Mouse (Mus musculus): Measurements from ENCODE around the gene 1700012B09Rik. TPM values are rescaled to one million over a fixed set of nuclear protein-coding genes. Genes with fewer than 3 reads are reported as not detected.
A peak's percentile ranks its signal among the peaks of the same experiment; 100 is the strongest.

1700012B09Rik gene
- total RNA-seq, 1 experiment from 2014 or later = not detected

- ATAC-seq (replicated peaks in 1 of 2; ENCODE audit: insufficient read depth in 1 of 2, low FRiP score in 2 of 2, low TSS enrichment in 1 of 2, low read depth in 1 of 2, poor library complexity in 2 of 2, severe bottlenecking in 2 of 2) = 0 out of 4 replicates have a peak, but pooled peaks have one; percentile 3 to 4
Measured at GRCm38 (mm10) chr9:14750901-14751502, 19.8 kb downstream of the 1700012B09Rik start.

- ATAC-seq (replicated peaks in 1 of 2; ENCODE audit: insufficient read depth in 1 of 2, low FRiP score in 2 of 2, low TSS enrichment in 1 of 2, low read depth in 1 of 2, poor library complexity in 2 of 2, severe bottlenecking in 2 of 2) = no peak
Measured at GRCm38 (mm10) chr9:14740151-14740924, 30.5 kb downstream of the 1700012B09Rik start, which contains the start of gene Piwil4. TSS of gene Piwil4 (minus strand) at chr9:14740733.

- ATAC-seq (replicated peaks in 1 of 2; ENCODE audit: insufficient read depth in 1 of 2, low FRiP score in 2 of 2, low TSS enrichment in 1 of 2, low read depth in 1 of 2, poor library complexity in 2 of 2, severe bottlenecking in 2 of 2) = peak; percentile 37 to 71; a peak in 3 of 4 replicates
Measured at GRCm38 (mm10) chr9:14739498-14740150, 31.2 kb downstream of the 1700012B09Rik start.

DNA sequence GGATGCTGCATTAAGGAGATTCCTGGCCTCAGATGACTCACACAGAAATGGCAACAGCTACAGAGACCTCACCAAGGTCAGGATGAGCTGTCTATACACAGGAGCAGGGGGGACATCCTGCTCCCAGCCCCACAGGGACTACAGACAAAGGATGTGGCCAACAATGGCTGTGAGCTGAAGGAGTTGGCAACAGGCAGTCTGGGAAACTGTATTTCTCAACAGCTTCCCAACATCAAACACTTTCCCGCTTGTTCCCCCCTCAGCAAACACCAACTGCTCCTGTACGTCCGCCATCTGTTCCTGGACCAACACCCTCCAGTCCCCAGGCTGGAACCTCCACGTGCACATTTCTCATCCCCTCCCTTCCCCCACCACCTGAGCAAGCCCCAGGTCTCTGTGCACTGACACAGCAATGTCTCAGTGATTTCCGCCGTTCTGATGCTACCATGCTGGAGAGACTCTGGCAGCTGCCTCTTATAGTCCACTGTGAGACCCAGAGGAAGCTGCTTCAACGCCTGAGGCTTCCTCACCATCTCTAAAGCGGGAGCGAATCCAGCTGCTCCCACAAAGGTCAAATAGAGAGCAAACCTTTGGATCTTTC lies 39.8 kb downstream of the 1700012B09Rik start:
- no peak for ATAC-seq (replicated peaks in 1 of 2; ENCODE audit: insufficient read depth in 1 of 2, low FRiP score in 2 of 2, low TSS enrichment in 1 of 2, low read depth in 1 of 2, poor library complexity in 2 of 2, severe bottlenecking in 2 of 2)

DNA sequence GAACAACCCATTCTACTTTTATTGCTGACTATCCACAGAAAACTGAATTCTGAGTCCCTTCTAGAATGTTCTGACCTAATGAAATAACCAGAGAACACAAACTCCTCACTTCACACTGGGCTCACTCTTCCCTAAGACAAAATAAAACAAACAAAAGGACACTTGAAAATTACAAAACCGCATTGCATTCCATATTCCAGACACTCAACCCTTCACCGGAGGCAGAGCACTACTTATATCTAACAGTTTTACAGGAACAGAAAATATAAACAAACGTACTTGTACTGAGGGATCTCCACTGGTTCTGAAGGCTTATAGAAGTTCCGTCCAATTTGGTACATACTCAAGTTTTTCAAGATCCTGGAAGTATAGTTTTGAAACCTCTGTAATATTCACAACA lies 42.5 kb downstream of the 1700012B09Rik start:
- ATAC-seq (replicated peaks in 1 of 2; ENCODE audit: insufficient read depth in 1 of 2, low FRiP score in 2 of 2, low TSS enrichment in 1 of 2, low read depth in 1 of 2, poor library complexity in 2 of 2, severe bottlenecking in 2 of 2) = no peak

DNA sequence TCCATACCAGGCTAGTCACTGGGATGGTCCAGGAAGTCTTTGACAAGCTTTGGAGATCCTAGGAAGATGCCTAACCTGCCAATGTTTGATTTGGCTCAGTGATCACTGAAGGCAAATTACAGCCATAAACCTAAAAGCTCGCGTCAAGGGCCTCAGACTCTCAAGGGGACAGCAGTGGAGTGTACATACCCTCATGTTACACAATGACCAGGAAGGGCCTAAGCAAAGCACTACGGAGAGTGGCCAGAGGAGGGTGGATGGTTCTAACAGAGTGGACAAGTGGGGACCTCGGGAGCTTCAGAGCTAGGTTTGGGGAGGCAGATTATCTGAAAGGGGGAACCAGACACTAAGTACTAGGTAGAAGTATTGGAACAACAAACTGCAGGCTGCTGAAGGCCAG lies 44.2 kb downstream of the 1700012B09Rik start:
- ATAC-seq (replicated peaks in 1 of 2; ENCODE audit: insufficient read depth in 1 of 2, low FRiP score in 2 of 2, low TSS enrichment in 1 of 2, low read depth in 1 of 2, poor library complexity in 2 of 2, severe bottlenecking in 2 of 2) = no peak

GRCm38 (mm10) chr9:14726005-14726404 lies 44.8 kb downstream of the 1700012B09Rik start:
- no peak for ATAC-seq (replicated peaks in 1 of 2; ENCODE audit: insufficient read depth in 1 of 2, low FRiP score in 2 of 2, low TSS enrichment in 1 of 2, low read depth in 1 of 2, poor library complexity in 2 of 2, severe bottlenecking in 2 of 2)

- ATAC-seq (replicated peaks in 1 of 2; ENCODE audit: insufficient read depth in 1 of 2, low FRiP score in 2 of 2, low TSS enrichment in 1 of 2, low read depth in 1 of 2, poor library complexity in 2 of 2, severe bottlenecking in 2 of 2) = peak; percentile 93 to 94
Measured at GRCm38 (mm10) chr9:14724755-14725420, 45.9 kb downstream of the 1700012B09Rik start.

GRCm38 (mm10) chr9:14721610-14722009 lies 49.2 kb downstream of the 1700012B09Rik start:
- ATAC-seq (replicated peaks in 1 of 2; ENCODE audit: insufficient read depth in 1 of 2, low FRiP score in 2 of 2, low TSS enrichment in 1 of 2, low read depth in 1 of 2, poor library complexity in 2 of 2, severe bottlenecking in 2 of 2) = no peak

DNA sequence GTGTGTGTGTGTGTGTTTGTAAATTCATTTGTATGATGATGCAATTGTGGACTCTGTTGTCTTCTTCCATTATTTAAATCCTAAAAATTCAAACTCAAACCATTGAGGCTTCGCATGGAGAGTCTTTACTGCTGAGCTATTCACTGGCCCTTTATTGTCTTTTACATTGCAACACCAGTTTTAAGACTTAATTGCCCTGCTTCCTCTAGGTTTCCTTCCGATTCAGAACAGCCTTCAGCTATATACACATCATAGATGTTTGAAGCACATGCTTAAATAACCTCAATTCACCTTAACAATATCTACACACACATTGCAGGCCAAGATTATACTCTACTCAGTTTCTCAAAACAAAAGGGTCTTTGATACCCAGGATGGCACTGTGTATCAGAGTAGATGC lies 50.4 kb downstream of the 1700012B09Rik start:
- ATAC-seq (replicated peaks in 1 of 2; ENCODE audit: insufficient read depth in 1 of 2, low FRiP score in 2 of 2, low TSS enrichment in 1 of 2, low read depth in 1 of 2, poor library complexity in 2 of 2, severe bottlenecking in 2 of 2) = no peak

DNA sequence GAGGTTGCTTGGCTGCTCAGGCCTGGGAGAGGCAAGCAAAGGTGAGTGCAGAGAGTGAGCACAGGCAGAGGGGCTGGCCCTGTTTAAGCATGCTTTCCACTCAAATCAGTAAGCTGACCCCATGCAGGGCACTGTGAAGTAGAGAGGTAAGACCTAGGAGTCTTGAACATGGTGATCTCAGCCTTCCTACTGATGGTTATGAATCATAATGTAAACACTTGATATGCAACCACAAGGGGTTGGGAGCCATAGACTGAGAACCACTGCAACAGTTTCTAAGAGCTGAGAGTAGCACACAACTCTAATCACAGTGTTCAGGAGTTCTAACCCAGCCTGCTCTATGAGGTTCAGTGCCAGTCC lies 52.5 kb downstream of the 1700012B09Rik start:
- peak in 1 of 2 experiments; percentile 19; a peak in 2 of 4 replicates for ATAC-seq (replicated peaks in 1 of 2; ENCODE audit: insufficient read depth in 1 of 2, low FRiP score in 2 of 2, low TSS enrichment in 1 of 2, low read depth in 1 of 2, poor library complexity in 2 of 2, severe bottlenecking in 2 of 2)

DNA sequence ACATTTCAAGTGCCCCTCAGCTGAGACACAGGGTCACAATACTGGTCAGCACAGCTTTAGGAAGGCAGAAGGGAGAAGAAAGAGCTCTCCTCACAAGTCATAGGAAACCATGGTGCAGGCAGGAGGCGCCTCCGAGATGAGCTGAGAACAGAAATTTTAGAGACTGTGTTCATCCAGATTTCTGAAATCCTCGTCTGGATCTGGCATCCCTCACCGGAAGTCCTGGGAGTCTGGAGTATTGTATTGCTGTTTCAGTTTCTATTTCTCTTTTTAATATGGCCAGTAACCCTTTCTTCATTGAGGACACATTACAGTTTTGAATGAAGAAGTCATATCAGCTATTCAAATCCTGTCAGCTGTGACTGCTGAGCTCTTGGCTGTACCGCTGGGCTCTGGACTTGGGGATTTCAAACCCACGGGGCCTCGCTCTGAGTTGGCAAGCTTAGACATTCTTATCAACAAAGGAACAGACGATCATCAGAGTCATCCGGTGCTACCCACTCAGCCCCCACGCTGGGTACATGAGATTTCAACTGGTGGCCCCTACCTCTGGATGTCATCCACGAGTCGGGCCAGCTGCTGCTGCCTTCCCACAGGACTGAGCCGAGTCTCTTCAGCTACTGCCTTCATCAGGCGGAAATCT lies 53.0 kb downstream of the 1700012B09Rik start:
- ATAC-seq (replicated peaks in 1 of 2; ENCODE audit: insufficient read depth in 1 of 2, low FRiP score in 2 of 2, low TSS enrichment in 1 of 2, low read depth in 1 of 2, poor library complexity in 2 of 2, severe bottlenecking in 2 of 2) = peak; percentile 80 to 81

- ATAC-seq (replicated peaks in 1 of 2; ENCODE audit: insufficient read depth in 1 of 2, low FRiP score in 2 of 2, low TSS enrichment in 1 of 2, low read depth in 1 of 2, poor library complexity in 2 of 2, severe bottlenecking in 2 of 2) = no peak
Measured at GRCm38 (mm10) chr9:14715258-14715657, 55.6 kb downstream of the 1700012B09Rik start.

- no peak for ATAC-seq (replicated peaks in 1 of 2; ENCODE audit: insufficient read depth in 1 of 2, low FRiP score in 2 of 2, low TSS enrichment in 1 of 2, low read depth in 1 of 2, poor library complexity in 2 of 2, severe bottlenecking in 2 of 2)
Measured at GRCm38 (mm10) chr9:14710910-14711309, 59.9 kb downstream of the 1700012B09Rik start.
